Mouse (Mus musculus): Measurements from ENCODE around the gene Nnat. TPM values are rescaled to one million over a fixed set of nuclear protein-coding genes. Genes with fewer than 3 reads are reported as not detected.

Nnat gene
- polyA plus RNA-seq, 1 experiment from 2014 or later: 287 TPM

Small RNA genes within 50 kb of the gene (microRNA-seq; reads per million reads assigned to microRNA genes)
- gene Gm23134: 4.1 reads per million, percentile 21 among the genes with 10 or more reads in this experiment

Other genes with a start within 250 kb of the Nnat start
- gene Ghrh, start 212.6 kb upstream of the Nnat start, polyA plus RNA-seq (2015; fragmentation: Nextera tagmentation; extraction: Ambion mirVana): 0.35 TPM in 1 of 2 replicates, not detected in the other
- gene Manbal, start 192.5 kb upstream of the Nnat start, polyA plus RNA-seq (2015; fragmentation: Nextera tagmentation; extraction: Ambion mirVana): 71.7 and 81.2 TPM in 2 replicates
- gene Src, start 141.6 kb upstream of the Nnat start, polyA plus RNA-seq (2015; fragmentation: Nextera tagmentation; extraction: Ambion mirVana): 17.6 and 18.2 TPM in 2 replicates
- gene Blcap, start 11.2 kb downstream of the Nnat start, polyA plus RNA-seq (2015; fragmentation: Nextera tagmentation; extraction: Ambion mirVana): 48.3 and 51.6 TPM in 2 replicates
- 72.7 and 75.3 TPM in 2 replicates for gene Ctnnbl1, start 177.3 kb downstream of the Nnat start, polyA plus RNA-seq (2015; fragmentation: Nextera tagmentation; extraction: Ambion mirVana)

Data from kidney, embryonic 15.5 days (tissue).